Mouse (Mus musculus) neural tube, embryonic 14.5 days (tissue): ENCODE measurements around the gene Pten. TPM values are rescaled to one million over a fixed set of nuclear protein-coding genes. Genes with fewer than 3 reads are reported as not detected.

Experiments
- ATAC-seq: fragments of 200-750 bp; cut with Nextera tagmentation; 2 replicates; pipeline ENCODE4 v1.8.0; 2017; ENCODE audit warnings: low read depth, mild to moderate bottlenecking, moderate TSS enrichment, moderate library complexity
- H3K27ac ChIP-seq: fragments of 300-500 bp; sonication (generic); 2 replicates; pipeline ENCODE4 v1.5.1; 2014; ENCODE audit warnings: low read depth, mild to moderate bottlenecking, control low read depth, low read length, moderate library complexity, mixed read lengths
- H3K27me3 ChIP-seq: fragments of 300-500 bp; sonication (generic); 2 replicates; pipeline ENCODE4 v1.6.1; 2014; ENCODE audit warnings: low read length; ENCODE audit not compliant: control insufficient read depth, insufficient read depth
- H3K36me3 ChIP-seq: fragments of 300-500 bp; sonication (generic); 2 replicates; pipeline ENCODE4 v1.6.1; 2014; ENCODE audit warnings: low read length, mixed read lengths; ENCODE audit not compliant: control insufficient read depth, insufficient read depth
- H3K4me1 ChIP-seq: fragments of 300-500 bp; sonication (generic); 2 replicates; pipeline ENCODE4 v1.6.1; 2014; ENCODE audit warnings: low read length; ENCODE audit not compliant: control insufficient read depth, insufficient read depth
- H3K4me2 ChIP-seq: fragments of 300-500 bp; sonication (generic); 2 replicates; pipeline ENCODE4 v1.6.1; 2014; ENCODE audit warnings: mild to moderate bottlenecking, low read depth, low read length, control low read depth
- H3K4me3 ChIP-seq: fragments of 300-500 bp; sonication (generic); 2 replicates; pipeline ENCODE4 v1.5.1; 2014; ENCODE audit warnings: low read depth, low read length, control low read depth, mixed read lengths
- H3K9ac ChIP-seq: fragments of 300-500 bp; sonication (generic); replicated peaks from 2 replicates; pipeline ENCODE4 v1.6.1; 2014; ENCODE audit warnings: low read depth, mild to moderate bottlenecking, control low read depth, low read length, mixed read lengths
- H3K9me3 ChIP-seq: fragments of 300-500 bp; sonication (generic); 2 replicates; pipeline ENCODE4 v1.6.1; 2016; ENCODE audit warnings: low read length; ENCODE audit not compliant: control insufficient read depth
- WGBS: fragments of 180-500 bp; shearing (Covaris S2); extraction: QIAGEN DNeasy Blood & Tissue Kit; methylation state at CpG from one replicate; pipeline ENCODE4 v1.1.7; 2014; 5-methylcytosine and 5-hydroxymethylcytosine counted together
- polyA plus RNA-seq: library from polyadenylated mRNA; unstranded; fragments of >200 nt; fragmentation: Nextera tagmentation; extraction: Ambion mirVana; gene quantifications from 2 replicates; pipeline ENCODE4 v1.2.1, GENCODE M21; 2014

The Pten gene
- polyA plus RNA-seq, 1 experiment from 2014 or later: 28.3 TPM

DNA sequence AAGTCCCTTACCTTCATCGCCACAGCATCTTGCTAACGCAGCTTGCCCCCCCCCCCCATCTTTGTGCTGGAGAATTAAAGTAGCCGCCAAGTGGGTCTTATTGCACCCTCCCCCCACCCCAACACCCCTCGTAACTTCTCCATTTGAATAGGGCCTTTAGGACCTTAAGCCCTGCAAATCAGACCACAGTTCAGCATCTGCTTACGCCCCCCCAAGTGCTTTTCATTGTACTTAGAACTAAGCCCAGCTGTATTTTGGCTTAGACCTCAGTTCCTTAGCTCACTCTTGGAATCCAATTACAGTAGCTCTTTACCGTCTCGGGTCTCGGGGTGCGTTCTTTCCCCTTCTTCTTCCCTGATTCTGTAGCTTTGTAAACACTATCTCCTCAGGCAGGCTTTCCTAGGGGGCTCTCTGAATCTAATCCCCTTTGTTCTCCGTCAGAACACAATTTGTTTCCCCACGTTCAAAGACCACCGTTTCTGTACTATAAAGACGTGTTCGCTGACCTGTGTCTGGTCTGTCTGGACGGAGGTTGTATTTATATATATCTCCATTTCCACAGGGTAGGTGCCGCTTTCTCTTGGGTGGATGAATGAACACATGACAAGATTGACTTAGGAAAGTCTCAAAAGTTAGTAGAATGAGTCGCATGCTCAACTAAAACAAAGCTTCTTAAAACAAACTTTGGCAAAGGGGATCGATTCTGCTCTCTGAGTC, 110.0 kb downstream of the Pten start:
- Histone ChIP-seq H3K4me3 (0 out of 2 replicates have a peak overlapping the region, but pooled peaks have one; percentile 9), H3K27ac (no peak overlapping the region), H3K27me3 (no peaks in the 10 kb centered on the region), H3K36me3 (no peaks in the 10 kb centered on the region), H3K4me1 (no peaks in the 10 kb centered on the region), H3K4me2 (peak overlapping the region; percentile 50), H3K9ac (no peak overlapping the region), H3K9me3 (no peaks in the 10 kb centered on the region)
- ATAC-seq: no peak
- 7% methylated on average over 18 of the region's 18 CpGs for WGBS

DNA sequence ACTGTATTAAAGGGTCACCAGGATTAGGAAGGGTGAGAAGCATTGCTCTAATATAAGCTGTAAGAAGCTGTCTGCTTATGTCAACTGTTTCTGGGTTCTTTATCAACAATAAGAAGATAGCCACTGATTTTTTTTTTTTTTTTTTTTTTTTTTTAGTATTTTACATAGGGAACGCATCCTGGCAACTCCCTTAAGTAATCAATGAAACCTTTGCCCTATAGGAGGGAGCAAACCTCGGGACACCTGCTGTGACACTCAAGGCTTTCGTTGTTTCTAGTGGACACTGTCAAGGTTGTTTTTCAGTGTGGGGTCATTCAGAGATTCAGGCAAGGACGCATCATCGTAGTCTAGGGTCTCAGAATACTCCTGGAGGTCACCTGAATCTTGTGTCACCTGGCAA, 111.3 kb downstream of the Pten start:
- Histone ChIP-seq H3K9me3 (no peaks in the 10 kb centered on the region), H3K4me3 (no peak overlapping the region), H3K4me1 (no peaks in the 10 kb centered on the region), H3K36me3 (no peaks in the 10 kb centered on the region), H3K27ac (no peak overlapping the region), H3K27me3 (no peaks in the 10 kb centered on the region), H3K4me2 (no peak overlapping the region), H3K9ac (no peak overlapping the region)
- no peak for ATAC-seq
- 54% methylated on average over 5 of the region's 5 CpGs for WGBS

DNA sequence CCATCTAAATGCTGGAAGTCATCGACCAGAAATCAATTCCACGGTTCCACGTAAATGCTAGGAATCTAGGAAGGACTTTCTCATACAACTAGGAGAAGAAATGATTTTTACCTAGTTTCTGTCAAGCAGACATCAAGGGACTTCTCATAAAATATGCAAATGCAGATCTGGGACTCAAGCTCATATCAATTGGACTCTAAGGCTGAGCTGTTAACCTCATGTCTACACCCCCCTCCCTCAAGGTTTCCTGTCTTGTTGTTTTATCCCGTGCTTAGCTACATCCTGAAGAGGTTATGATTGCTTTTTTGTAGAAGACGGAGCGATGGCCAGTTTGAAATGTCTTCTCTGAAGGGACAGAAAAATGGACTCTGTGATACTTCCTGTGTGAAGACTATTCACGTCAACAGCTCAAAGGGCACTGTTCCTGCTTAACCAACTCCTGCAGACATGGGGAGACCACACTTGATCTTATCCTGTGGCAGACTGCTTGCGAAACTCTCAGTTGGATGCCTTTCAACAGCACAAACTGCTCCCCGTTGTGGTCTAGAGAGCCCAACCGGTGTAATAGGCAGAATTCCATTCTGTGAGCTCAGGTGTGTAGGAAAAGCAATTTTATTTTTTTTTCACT, 111.9 kb downstream of the Pten start:
- H3K4me2 ChIP-seq: no peak overlapping the region
- H3K27me3 ChIP-seq: no peaks in the 10 kb centered on the region
- no peak overlapping the region for H3K27ac ChIP-seq
- no peaks in the 10 kb centered on the region for H3K9me3 ChIP-seq
- WGBS: 49% methylated on average over 10 of the region's 10 CpGs
- H3K9ac ChIP-seq: no peak overlapping the region
- no peak for ATAC-seq
- no peaks in the 10 kb centered on the region for H3K4me1 ChIP-seq
- H3K36me3 ChIP-seq: no peaks in the 10 kb centered on the region
- no peak overlapping the region for H3K4me3 ChIP-seq

DNA sequence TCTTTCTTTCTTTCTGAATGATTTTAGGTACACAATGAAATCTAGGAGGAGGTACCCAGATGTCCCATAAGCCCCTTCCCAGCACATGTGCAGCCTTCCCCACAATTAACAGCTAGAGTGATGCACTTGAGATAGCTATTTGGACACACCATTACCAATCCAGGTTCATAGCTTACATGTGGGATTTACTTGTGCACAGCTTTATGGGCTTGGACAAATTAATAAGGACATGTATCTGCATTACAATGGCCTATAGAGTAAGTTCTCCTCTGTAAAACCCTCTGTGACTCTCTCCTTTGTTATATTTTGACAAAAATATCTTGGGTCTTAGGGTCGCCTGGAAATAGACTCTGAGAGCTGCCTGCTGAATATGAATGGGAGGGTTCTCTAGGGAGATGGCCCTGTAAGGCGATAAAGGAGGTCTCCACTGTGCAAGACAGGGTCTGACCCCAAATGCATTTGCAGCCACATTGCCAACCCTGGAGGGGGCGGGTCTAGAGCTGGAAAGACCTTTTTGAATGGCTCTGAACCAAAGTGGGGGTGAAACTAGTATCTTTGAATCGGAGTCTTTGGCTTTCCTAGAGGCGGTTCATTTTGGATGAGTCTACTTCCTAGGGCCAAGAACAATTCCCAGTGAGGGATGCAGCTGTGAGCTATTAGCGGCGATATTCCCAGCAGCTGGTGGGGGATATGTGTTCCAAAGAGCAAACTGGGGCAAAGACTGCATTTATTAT, 116.8 kb downstream of the Pten start:
- no peak for ATAC-seq
- no peaks in the 10 kb centered on the region for H3K27me3 ChIP-seq
- no peaks in the 10 kb centered on the region for H3K9me3 ChIP-seq
- no peaks in the 10 kb centered on the region for H3K36me3 ChIP-seq
- no peak overlapping the region for H3K27ac ChIP-seq
- 37% methylated on average over 7 of the region's 7 CpGs for WGBS
- no peaks in the 10 kb centered on the region for H3K4me1 ChIP-seq
- H3K4me3 ChIP-seq: no peak overlapping the region
- H3K9ac ChIP-seq: no peak overlapping the region
- no peak overlapping the region for H3K4me2 ChIP-seq

Other genes starting within 250 kb of the Pten start
- gene Papss2, start 161.7 kb upstream of the Pten start, polyA plus RNA-seq: 1.5 and 1.7 TPM in 2 replicates
- 132 and 140 TPM in 2 replicates for gene Atad1, start 17.7 kb upstream of the Pten start, polyA plus RNA-seq